Mouse (Mus musculus) right cerebral cortex, postnatal 14 days (tissue): Measurements from ENCODE around the gene Adprh.

Source experiments
- DNase-seq: peaks from one replicate; pipeline ENCODE4 v3.0.0; 2022

The Adprh gene

GRCm38 (mm10) chr16:38440403-38440802 is 12.1 kb downstream of the Adprh start:
- DNase-seq = no peak

- no peak for DNase-seq
Observed at GRCm38 (mm10) chr16:38439190-38439589, 13.3 kb downstream of the Adprh start.

GRCm38 (mm10) chr16:38434295-38434795 is 18.2 kb downstream of the Adprh start:
- DNase-seq = no peak

GRCm38 (mm10) chr16:38433514-38433913 is 19.0 kb downstream of the Adprh start:
- no peak for DNase-seq

- no peak for DNase-seq
Observed at GRCm38 (mm10) chr16:38432498-38433425, 19.7 kb downstream of the Adprh start, which contains the start of gene Pla1a. Gene Pla1a (minus strand): TSS chr16:38433145.

- no peak for DNase-seq
Observed at GRCm38 (mm10) chr16:38431446-38432185, 20.9 kb downstream of the Adprh start.

- DNase-seq = no peak
Observed at GRCm38 (mm10) chr16:38425799-38426198, 26.7 kb downstream of the Adprh start.

GRCm38 (mm10) chr16:38425374-38425773 is 27.1 kb downstream of the Adprh start:
- DNase-seq = no peak

GRCm38 (mm10) chr16:38414953-38415352 is 37.5 kb downstream of the Adprh start:
- DNase-seq = no peak

GRCm38 (mm10) chr16:38408416-38408815 is 44.1 kb downstream of the Adprh start:
- no peak for DNase-seq

- no peak for DNase-seq
Observed at GRCm38 (mm10) chr16:38407584-38407983, 44.9 kb downstream of the Adprh start.

GRCm38 (mm10) chr16:38406708-38407107 is 45.8 kb downstream of the Adprh start:
- DNase-seq = no peak

GRCm38 (mm10) chr16:38406293-38406692 is 46.2 kb downstream of the Adprh start:
- no peak for DNase-seq

GRCm38 (mm10) chr16:38403639-38404038 is 48.9 kb downstream of the Adprh start:
- DNase-seq = no peak

- DNase-seq = no peak
Observed at GRCm38 (mm10) chr16:38401468-38401867, 51.0 kb downstream of the Adprh start.

- no peak for DNase-seq
Observed at GRCm38 (mm10) chr16:38400311-38400960, 52.1 kb downstream of the Adprh start.

GRCm38 (mm10) chr16:38399531-38400231 is 52.8 kb downstream of the Adprh start:
- DNase-seq = peak; percentile 44

GRCm38 (mm10) chr16:38399076-38399475 is 53.4 kb downstream of the Adprh start:
- no peak for DNase-seq

GRCm38 (mm10) chr16:38398266-38398665 is 54.2 kb downstream of the Adprh start:
- DNase-seq = no peak

GRCm38 (mm10) chr16:38396155-38396554 is 56.3 kb downstream of the Adprh start:
- DNase-seq = peak; percentile 29

GRCm38 (mm10) chr16:38395060-38395730 is 57.3 kb downstream of the Adprh start:
- no peak for DNase-seq

GRCm38 (mm10) chr16:38394191-38394618 is 58.3 kb downstream of the Adprh start:
- DNase-seq = no peak
